Mouse (Mus musculus): ENCODE measurements around the gene Ptrh1. TPM values are rescaled to one million over a fixed set of nuclear protein-coding genes. Genes with fewer than 3 reads are reported as not detected.

The Ptrh1 gene
- polyA plus RNA-seq, 2 experiments, result 5.1 to 11.3 TPM

- 92% methylated on average over 1 of the region's 1 CpGs for WGBS
- H3K9me3 ChIP-seq (ENCODE audit: control insufficient read depth, low read length), result no peaks in the 10 kb centered on the region
- no peak for TF ChIP-seq POLR2A (IDR thresholded peaks at IDR 0.05; ENCODE audit: borderline replicate concordance, extremely low read depth, insufficient read depth, insufficient read length)
- no peak overlapping the region for H3K4me3 ChIP-seq (replicated peaks; ENCODE audit: low read length)
- DNase-seq (ENCODE audit: low spot score), result no peak
- no peak for ATAC-seq (ENCODE audit: low FRiP score, low read depth)
- H3K27ac ChIP-seq (replicated peaks; ENCODE audit: low read depth, low read length), result no peak overlapping the region
- no peaks in the 10 kb centered on the region for H3K27me3 ChIP-seq (ENCODE audit: control insufficient read depth, insufficient read depth, low read length)
- H3K9ac ChIP-seq (ENCODE audit: low read depth, low read length, severe bottlenecking), result no peak overlapping the region
- H3K4me2 ChIP-seq (replicated peaks; ENCODE audit: low read depth, low read length, severe bottlenecking), result no peak overlapping the region
- peaks cover 3% of the 10 kb centered on the region; the same call in 1 of the 2 replicates for H3K4me1 ChIP-seq (ENCODE audit: control insufficient read depth, insufficient read depth, low read length)
- peaks cover 8% of the 10 kb centered on the region; the same call in 1 of the 2 replicates for H3K36me3 ChIP-seq (ENCODE audit: control insufficient read depth, insufficient read depth, low read length)
These were observed 49.2 kb downstream of the Ptrh1 start for GRCm38 (mm10) chr2:32824778-32825177.

- H3K4me1 ChIP-seq (ENCODE audit: control insufficient read depth, insufficient read depth, low read length), result peaks cover 3% of the 10 kb centered on the region; the same call in 1 of the 2 replicates
- H3K4me2 ChIP-seq (replicated peaks; ENCODE audit: low read depth, low read length, severe bottlenecking), result no peak overlapping the region
- H3K4me3 ChIP-seq (replicated peaks; ENCODE audit: low read length), result no peak overlapping the region
- H3K27me3 ChIP-seq (ENCODE audit: control insufficient read depth, insufficient read depth, low read length), result no peaks in the 10 kb centered on the region
- peaks cover 4% of the 10 kb centered on the region; the same call in 1 of the 2 replicates for H3K36me3 ChIP-seq (ENCODE audit: control insufficient read depth, insufficient read depth, low read length)
- DNase-seq (ENCODE audit: low spot score) (no peak), ATAC-seq (ENCODE audit: low FRiP score, low read depth) (no peak)
- H3K9me3 ChIP-seq (ENCODE audit: control insufficient read depth, low read length), result no peaks in the 10 kb centered on the region
- H3K27ac ChIP-seq (replicated peaks; ENCODE audit: low read depth, low read length), result no peak overlapping the region
- no peak overlapping the region for H3K9ac ChIP-seq (ENCODE audit: low read depth, low read length, severe bottlenecking)
- no peak for TF ChIP-seq POLR2A (IDR thresholded peaks at IDR 0.05; ENCODE audit: borderline replicate concordance, extremely low read depth, insufficient read depth, insufficient read length)
- 85% methylated on average over 6 of the region's 6 CpGs for WGBS
These were observed 50.2 kb downstream of the Ptrh1 start for GRCm38 (mm10) chr2:32825796-32826195.

Other genes with a start within 250 kb of the Ptrh1 start
- 15.3 and 22.8 TPM in 2 replicates for gene Fam102a, start 240.5 kb upstream of the Ptrh1 start, polyA plus RNA-seq (2012; rRNA removed)
- gene Fam102a, start 240.5 kb upstream of the Ptrh1 start, polyA plus RNA-seq (2014; fragmentation: Nextera tagmentation; extraction: Ambion mirVana), result 17.2 TPM in 2 replicates
- 146 and 178 TPM in 2 replicates for gene Dpm2, start 204.9 kb upstream of the Ptrh1 start, polyA plus RNA-seq (2012; rRNA removed)
- 122 TPM in 2 replicates for gene Dpm2, start 204.9 kb upstream of the Ptrh1 start, polyA plus RNA-seq (2014; fragmentation: Nextera tagmentation; extraction: Ambion mirVana)
- 1.9 and 3.1 TPM in 2 replicates for gene Pip5kl1, start 201.0 kb upstream of the Ptrh1 start, polyA plus RNA-seq (2012; rRNA removed)
- gene Pip5kl1, start 201.0 kb upstream of the Ptrh1 start, polyA plus RNA-seq (2014; fragmentation: Nextera tagmentation; extraction: Ambion mirVana), result 0.43 and 1.3 TPM in 2 replicates
- 0.09 TPM in 1 of 2 replicates, not detected in the other for gene 9430097D07Rik, start 200.1 kb upstream of the Ptrh1 start, polyA plus RNA-seq (2012; rRNA removed)
- 0.17 TPM in 1 of 2 replicates, not detected in the other for gene 9430097D07Rik, start 200.1 kb upstream of the Ptrh1 start, polyA plus RNA-seq (2014; fragmentation: Nextera tagmentation; extraction: Ambion mirVana)
- gene St6galnac4, start 188.7 kb upstream of the Ptrh1 start, polyA plus RNA-seq (2012; rRNA removed), result 31.8 and 44.9 TPM in 2 replicates
- 33.3 and 33.9 TPM in 2 replicates for gene St6galnac4, start 188.7 kb upstream of the Ptrh1 start, polyA plus RNA-seq (2014; fragmentation: Nextera tagmentation; extraction: Ambion mirVana)
- 39.2 and 52.9 TPM in 2 replicates for gene St6galnac6, start 176.1 kb upstream of the Ptrh1 start, polyA plus RNA-seq (2012; rRNA removed)
- gene St6galnac6, start 176.1 kb upstream of the Ptrh1 start, polyA plus RNA-seq (2014; fragmentation: Nextera tagmentation; extraction: Ambion mirVana), result 10.7 and 11.7 TPM in 2 replicates
- gene Ak1, start 154.0 kb upstream of the Ptrh1 start, polyA plus RNA-seq (2012; rRNA removed), result 25.5 and 26.7 TPM in 2 replicates
- 44.1 and 56.2 TPM in 2 replicates for gene Ak1, start 154.0 kb upstream of the Ptrh1 start, polyA plus RNA-seq (2014; fragmentation: Nextera tagmentation; extraction: Ambion mirVana)
- gene Eng, start 129.2 kb upstream of the Ptrh1 start, polyA plus RNA-seq (2012; rRNA removed), result 61.4 and 91.8 TPM in 2 replicates
- 49.3 and 52.2 TPM in 2 replicates for gene Eng, start 129.2 kb upstream of the Ptrh1 start, polyA plus RNA-seq (2014; fragmentation: Nextera tagmentation; extraction: Ambion mirVana)
- gene Fpgs, start 71.6 kb upstream of the Ptrh1 start, polyA plus RNA-seq (2012; rRNA removed), result 75.7 and 101 TPM in 2 replicates
- 30.7 and 33.4 TPM in 2 replicates for gene Fpgs, start 71.6 kb upstream of the Ptrh1 start, polyA plus RNA-seq (2014; fragmentation: Nextera tagmentation; extraction: Ambion mirVana)
- gene Cdk9, start 62.7 kb upstream of the Ptrh1 start, polyA plus RNA-seq (2012; rRNA removed), result 211 and 240 TPM in 2 replicates
- 84.7 and 87.1 TPM in 2 replicates for gene Cdk9, start 62.7 kb upstream of the Ptrh1 start, polyA plus RNA-seq (2014; fragmentation: Nextera tagmentation; extraction: Ambion mirVana)
- gene Sh2d3c, start 54.7 kb upstream of the Ptrh1 start, polyA plus RNA-seq (2012; rRNA removed), result 36.8 and 52.0 TPM in 2 replicates
- 18.5 and 20.3 TPM in 2 replicates for gene Sh2d3c, start 54.7 kb upstream of the Ptrh1 start, polyA plus RNA-seq (2014; fragmentation: Nextera tagmentation; extraction: Ambion mirVana)
- gene 6330409D20Rik, start 34.8 kb upstream of the Ptrh1 start, polyA plus RNA-seq (2012; rRNA removed), result 0.14 and 0.15 TPM in 2 replicates
- not detected in 2 replicates for gene 6330409D20Rik, start 34.8 kb upstream of the Ptrh1 start, polyA plus RNA-seq (2014; fragmentation: Nextera tagmentation; extraction: Ambion mirVana)
- 82.6 and 169 TPM in 2 replicates for gene Tor2a, start 18.6 kb upstream of the Ptrh1 start, polyA plus RNA-seq (2012; rRNA removed)
- 81.2 and 86.2 TPM in 2 replicates for gene Tor2a, start 18.6 kb upstream of the Ptrh1 start, polyA plus RNA-seq (2014; fragmentation: Nextera tagmentation; extraction: Ambion mirVana)
- 0.47 and 0.70 TPM in 2 replicates for gene Ttc16, start 153 bp upstream of the Ptrh1 start, polyA plus RNA-seq (2012; rRNA removed)
- 0.12 and 0.15 TPM in 2 replicates for gene Ttc16, start 153 bp upstream of the Ptrh1 start, polyA plus RNA-seq (2014; fragmentation: Nextera tagmentation; extraction: Ambion mirVana)
- gene Cfap157, start 8.6 kb downstream of the Ptrh1 start, polyA plus RNA-seq (2012; rRNA removed), result 0.04 and 0.05 TPM in 2 replicates
- 0.11 and 0.12 TPM in 2 replicates for gene Cfap157, start 8.6 kb downstream of the Ptrh1 start, polyA plus RNA-seq (2014; fragmentation: Nextera tagmentation; extraction: Ambion mirVana)
- 22.2 and 22.3 TPM in 2 replicates for gene Stxbp1, start 71.5 kb downstream of the Ptrh1 start, polyA plus RNA-seq (2012; rRNA removed)
- 15.8 and 20.8 TPM in 2 replicates for gene Stxbp1, start 71.5 kb downstream of the Ptrh1 start, polyA plus RNA-seq (2014; fragmentation: Nextera tagmentation; extraction: Ambion mirVana)
- gene Fam129b, start 100.3 kb downstream of the Ptrh1 start, polyA plus RNA-seq (2012; rRNA removed), result 73.5 and 81.0 TPM in 2 replicates
- gene Fam129b, start 100.3 kb downstream of the Ptrh1 start, polyA plus RNA-seq (2014; fragmentation: Nextera tagmentation; extraction: Ambion mirVana), result 45.9 and 46.2 TPM in 2 replicates
- 1,366 and 1,484 TPM in 2 replicates for gene Rpl12, start 185.8 kb downstream of the Ptrh1 start, polyA plus RNA-seq (2012; rRNA removed)
- 237 and 247 TPM in 2 replicates for gene Rpl12, start 185.8 kb downstream of the Ptrh1 start, polyA plus RNA-seq (2014; fragmentation: Nextera tagmentation; extraction: Ambion mirVana)
- 18.0 and 20.3 TPM in 2 replicates for gene Lrsam1, start 185.8 kb downstream of the Ptrh1 start, polyA plus RNA-seq (2012; rRNA removed)
- 9.4 and 11.5 TPM in 2 replicates for gene Lrsam1, start 185.8 kb downstream of the Ptrh1 start, polyA plus RNA-seq (2014; fragmentation: Nextera tagmentation; extraction: Ambion mirVana)
- 26.0 and 40.6 TPM in 2 replicates for gene Slc2a8, start 206.3 kb downstream of the Ptrh1 start, polyA plus RNA-seq (2012; rRNA removed)
- gene Slc2a8, start 206.3 kb downstream of the Ptrh1 start, polyA plus RNA-seq (2014; fragmentation: Nextera tagmentation; extraction: Ambion mirVana), result 16.8 and 20.4 TPM in 2 replicates